Mouse (Mus musculus): Measurements from ENCODE around the gene Hdc.

The Hdc gene

GRCm38 (mm10) chr2:126552357-126553290 is 66.5 kb downstream of the Hdc start, which contains the start of gene Slc27a2:
Gene Slc27a2, plus strand, starts transcription at chr2:126552407.
- no peak for DNase-seq (ENCODE audit: low read depth, low spot score)

GRCm38 (mm10) chr2:126551896-126552295 is 67.2 kb downstream of the Hdc start:
- DNase-seq (ENCODE audit: low read depth, low spot score): no peak

GRCm38 (mm10) chr2:126551244-126551890 is 67.7 kb downstream of the Hdc start:
- no peak for DNase-seq (ENCODE audit: low read depth, low spot score)

GRCm38 (mm10) chr2:126549681-126550080 is 69.4 kb downstream of the Hdc start:
- no peak for DNase-seq (ENCODE audit: low read depth, low spot score)

GRCm38 (mm10) chr2:126546392-126546791 is 72.7 kb downstream of the Hdc start:
- DNase-seq (ENCODE audit: low read depth, low spot score): no peak

- no peak for DNase-seq (ENCODE audit: low read depth, low spot score)
These were observed 73.8 kb downstream of the Hdc start for GRCm38 (mm10) chr2:126545297-126545696.
